Mouse (Mus musculus) brain, embryonic 14.5 days (tissue): ENCODE results near the gene 1700013F07Rik.

Experiments used
- CTCF ChIP-seq: fragments of 200-500 bp; IDR thresholded peaks from 2 replicates; pipeline ENCODE4 v1.5.1; 2012; ENCODE audit warnings: inconsistent platforms, mild to moderate bottlenecking, moderate library complexity, borderline replicate concordance; ENCODE audit not compliant: insufficient read depth, insufficient read length; ENCODE audit errors: extremely low read depth
- POLR2A ChIP-seq: fragments of 200-500 bp; IDR thresholded peaks from 2 replicates; pipeline ENCODE4 v1.6.1; 2012; ENCODE audit warnings: mild to moderate bottlenecking, inconsistent platforms, borderline replicate concordance; ENCODE audit not compliant: poor library complexity, insufficient read depth, insufficient read length, severe bottlenecking; ENCODE audit errors: extremely low read depth

GRCm38 (mm10) chr3:108484749-108485148, 49.2 kb upstream of the 1700013F07Rik start:
- TF ChIP-seq POLR2A: no peak
- no peak for TF ChIP-seq CTCF
